Mouse (Mus musculus) right cerebral cortex, postnatal 36 days (tissue): ENCODE measurements at regions not wholly inside any gene's neighbourhood (a gene's known extent, or its start where the extent isn't known, plus 50 kb on each side); places are given as distances from the start of the nearest gene placed in this dataset.

Source experiments
- DNase-seq, 2 experiments: peaks; one replicate each; pipeline ENCODE4 v3.0.0; 2022; ENCODE audit warnings: low spot score in 2 of 2, mixed read lengths in 1 of 2

DNA sequence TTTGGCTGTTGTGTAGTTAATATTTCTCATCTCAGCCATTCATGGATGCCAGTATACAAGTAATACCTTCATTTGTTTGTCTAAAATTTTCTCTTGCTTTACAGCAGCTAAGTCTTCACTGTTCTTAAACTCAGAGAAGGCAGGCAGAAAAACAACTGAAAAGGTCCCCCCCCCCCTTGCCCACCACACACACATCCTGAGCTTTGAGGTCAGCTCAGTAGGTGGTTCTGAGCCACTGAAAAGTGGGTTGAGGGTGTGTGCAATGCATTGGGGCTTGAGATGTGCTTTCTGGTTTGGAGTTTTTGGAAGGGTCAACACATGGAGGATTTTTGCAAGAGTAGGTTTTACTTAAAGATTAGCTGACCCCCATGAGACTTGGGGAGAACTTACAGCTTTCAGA, 136.1 kb upstream of the Slco3a1 start:
- DNase-seq, result no peak

DNA sequence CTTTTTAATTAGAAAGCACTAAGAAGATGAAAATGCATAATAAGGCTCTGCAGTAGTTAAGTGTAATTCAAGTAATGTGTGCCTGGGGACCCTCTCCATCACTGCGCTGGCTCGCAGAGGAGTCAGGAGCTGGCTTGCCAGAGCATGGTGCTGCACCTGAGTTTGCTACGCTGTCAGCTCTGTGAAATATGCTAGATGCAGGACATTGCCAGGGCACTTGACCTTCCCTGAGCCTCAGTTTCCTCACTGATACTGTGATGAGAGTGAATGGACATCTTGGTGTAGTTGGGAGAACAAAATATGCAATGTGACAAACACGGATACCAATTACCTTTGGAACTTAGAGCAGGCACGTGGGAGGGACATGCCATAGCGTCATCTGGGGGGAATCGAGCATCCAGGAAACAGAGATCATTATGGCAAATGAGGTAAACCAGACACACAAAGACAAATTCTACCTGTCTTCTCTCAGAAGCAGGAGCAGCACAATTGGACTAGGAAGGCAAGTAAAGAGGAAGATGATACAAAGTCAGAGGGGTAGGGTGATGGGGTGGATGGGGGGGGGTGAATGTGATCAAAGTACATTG, 133.6 kb upstream of the Slco3a1 start:
- DNase-seq, result no peak

DNA sequence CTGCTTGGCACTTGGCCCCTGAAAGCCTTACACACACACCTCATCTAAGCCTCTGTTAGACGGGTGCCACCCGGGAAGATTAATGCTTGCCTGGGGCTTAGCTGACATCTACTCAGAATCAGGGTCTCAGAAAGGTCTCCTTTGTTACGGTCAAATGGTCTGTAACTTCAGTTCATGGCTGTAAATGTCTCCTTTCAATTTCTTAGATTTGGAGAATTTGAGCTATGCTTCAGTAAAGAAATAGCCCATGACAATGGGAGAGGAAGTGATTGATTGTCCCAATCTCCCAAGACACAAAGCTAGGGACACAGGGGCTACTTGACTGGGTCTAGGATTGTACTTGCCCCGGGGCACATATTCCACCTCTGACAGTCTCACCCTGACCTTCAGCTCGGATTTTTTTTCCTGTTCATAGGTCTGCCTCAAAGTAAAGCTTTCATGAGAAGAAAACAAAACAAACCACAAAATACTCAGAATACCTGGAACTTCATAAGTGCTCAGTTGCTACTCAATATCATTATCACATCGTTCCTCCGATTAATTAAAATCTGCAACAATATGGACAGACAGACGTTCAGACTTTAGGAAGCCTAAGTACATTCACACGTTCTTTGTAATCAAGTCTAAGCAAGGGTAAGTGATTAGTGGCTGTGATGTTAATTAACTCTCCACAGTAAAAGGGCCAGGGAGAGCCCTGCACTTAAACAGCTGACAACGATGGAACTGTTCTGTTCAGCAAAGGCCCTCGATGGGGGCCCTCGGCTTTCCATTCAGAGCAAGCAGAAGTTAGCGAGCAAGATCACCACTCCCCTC, 132.9 kb upstream of the Slco3a1 start:
- no peak for DNase-seq

DNA sequence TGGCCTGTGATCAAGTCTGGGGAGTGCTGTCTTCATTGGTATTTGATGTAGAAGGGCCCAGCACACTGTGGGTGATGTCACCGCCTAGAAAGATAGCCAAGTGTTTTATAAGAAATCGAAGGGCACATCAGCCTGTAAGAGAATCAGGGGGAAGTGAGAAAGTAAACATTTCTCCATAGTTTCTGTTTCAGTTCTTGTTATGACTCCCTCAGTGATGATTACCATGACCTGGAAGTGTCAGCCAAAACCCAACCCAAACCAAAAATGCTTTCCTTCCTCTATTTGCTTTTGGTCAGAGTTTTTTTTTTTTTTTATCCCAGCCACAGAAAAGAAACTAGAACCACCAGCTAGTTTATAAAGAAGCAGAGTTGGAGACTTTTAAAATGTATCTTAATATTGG, 129.4 kb upstream of the Slco3a1 start:
- no peak for DNase-seq

DNA sequence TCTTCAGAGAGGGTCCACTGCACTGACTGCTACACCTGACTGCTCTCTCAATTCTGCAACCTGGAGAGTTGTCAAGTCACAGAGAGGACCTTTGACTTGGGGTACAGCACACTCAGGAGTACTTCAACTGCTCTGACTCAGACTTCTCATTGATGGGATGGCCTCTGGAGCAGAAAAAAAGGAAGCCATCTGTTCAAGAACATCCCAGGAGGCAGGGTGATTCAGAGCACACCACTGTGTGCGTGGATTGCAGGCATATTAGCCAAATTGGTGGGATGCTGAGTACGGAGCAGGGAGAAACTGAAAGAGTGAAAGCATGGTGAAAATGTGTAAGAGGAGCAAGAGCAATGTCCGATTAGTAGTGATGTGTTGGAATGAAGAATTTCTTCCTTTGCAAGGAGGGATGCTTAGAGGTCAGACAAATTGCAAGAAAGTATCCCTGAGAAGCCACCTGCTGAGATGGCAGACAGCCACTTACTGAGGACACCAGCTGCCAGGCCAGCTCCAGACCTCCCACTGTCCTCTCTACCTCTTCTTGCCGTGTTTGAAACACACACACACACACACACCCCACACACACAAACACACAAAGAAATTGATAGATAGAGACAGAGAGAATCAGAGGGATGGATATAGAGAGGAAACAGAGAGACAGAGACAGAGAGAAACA, 119.2 kb upstream of the Slco3a1 start:
- DNase-seq, result no peak

DNA sequence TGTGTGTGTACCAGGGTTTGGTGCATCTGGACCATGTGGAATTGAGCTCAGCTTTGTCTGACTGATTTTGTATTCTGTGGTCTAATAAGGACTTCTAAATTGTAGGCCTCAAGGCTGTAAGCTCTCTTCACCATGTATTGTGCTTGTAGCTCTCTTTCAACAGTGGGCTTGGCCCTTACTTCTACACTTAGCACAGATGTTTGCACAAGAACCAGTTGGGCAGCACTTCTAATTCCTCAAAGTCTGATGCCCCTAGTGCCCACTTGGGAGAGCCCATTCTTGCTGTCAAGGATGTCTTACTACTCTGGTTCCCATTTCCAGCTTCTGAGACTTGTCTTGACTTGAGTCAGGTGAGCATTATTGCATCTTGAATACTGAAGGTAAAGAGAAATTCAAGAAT, 114.5 kb upstream of the Slco3a1 start:
- no peak for DNase-seq

DNA sequence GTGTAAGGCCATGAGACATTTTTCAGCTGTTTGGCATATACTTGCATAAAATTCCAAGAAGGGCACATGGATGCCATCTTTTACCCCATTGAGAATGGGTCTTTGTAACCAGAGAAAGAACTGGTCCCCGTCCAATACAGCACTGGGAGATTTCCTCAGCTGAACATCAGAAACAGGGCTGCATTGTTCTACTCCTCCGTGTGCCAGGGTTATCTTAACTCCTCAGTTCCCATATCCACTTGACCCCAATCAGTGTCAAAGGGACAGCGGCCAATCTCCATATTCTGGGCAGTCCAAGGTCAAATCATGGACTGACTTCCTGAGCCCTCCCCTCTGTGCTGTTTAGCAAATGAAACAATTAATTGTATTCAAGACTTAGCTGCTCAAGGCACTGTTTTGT, 112.5 kb upstream of the Slco3a1 start:
- no peak for DNase-seq

DNA sequence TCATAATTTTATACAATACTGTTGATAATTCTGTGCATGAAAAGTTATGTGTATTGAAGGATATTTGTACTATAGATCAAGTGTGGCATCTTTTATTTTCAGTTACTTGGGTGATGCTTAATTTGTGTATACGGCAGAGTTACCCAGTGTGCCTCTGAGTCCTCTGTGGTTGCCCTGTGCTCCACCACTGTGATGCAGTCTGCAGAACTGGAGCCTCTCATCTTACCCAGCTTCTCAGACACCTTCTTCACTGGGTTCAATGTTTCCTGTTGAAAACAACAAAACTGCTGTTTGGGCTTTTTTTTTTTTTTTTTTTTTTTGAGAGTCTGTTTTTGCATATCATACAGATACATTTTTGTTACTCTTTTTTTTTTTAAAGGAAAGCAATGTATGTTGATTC, 109.2 kb upstream of the Slco3a1 start:
- no peak for DNase-seq

DNA sequence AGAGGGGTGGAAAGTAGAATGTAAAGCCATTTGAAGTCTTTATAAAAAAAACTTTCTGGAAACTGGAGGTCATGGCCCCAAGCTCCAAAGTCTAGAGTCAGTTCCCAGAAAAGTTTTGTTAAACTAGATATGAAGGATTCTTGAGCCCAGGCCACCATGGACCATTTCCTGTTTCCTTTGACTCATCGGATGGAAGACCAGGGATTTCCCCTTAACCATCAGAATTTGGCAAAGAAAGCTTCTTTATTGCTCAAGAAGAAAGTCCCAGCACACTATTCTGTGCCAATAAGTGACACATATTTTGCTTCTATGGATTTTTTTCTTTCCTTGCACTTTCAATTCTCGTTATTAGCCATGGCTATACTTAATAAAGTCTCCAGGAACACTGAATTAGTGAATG, 92.7 kb upstream of the Slco3a1 start:
- no peak for DNase-seq

DNA sequence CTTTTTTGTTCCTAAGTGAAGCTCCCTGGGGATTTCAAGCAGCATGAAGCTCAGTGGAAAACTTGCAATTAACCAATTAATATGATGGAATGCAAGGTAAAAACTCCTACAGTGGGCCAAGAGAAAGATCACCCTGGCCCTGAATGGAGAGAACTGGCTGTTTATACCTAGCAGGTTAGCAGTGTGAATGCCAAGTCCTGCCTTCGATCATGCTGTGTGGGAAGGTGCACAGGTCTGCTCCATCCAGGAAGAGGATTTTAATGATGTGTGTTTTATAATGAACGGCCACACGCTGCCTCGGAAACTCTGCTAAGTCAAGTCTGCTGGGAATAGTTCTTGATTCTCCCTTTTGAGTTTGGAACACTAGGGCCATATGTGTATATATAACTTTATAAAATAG, 85.6 kb upstream of the Slco3a1 start:
- DNase-seq, result no peak

DNA sequence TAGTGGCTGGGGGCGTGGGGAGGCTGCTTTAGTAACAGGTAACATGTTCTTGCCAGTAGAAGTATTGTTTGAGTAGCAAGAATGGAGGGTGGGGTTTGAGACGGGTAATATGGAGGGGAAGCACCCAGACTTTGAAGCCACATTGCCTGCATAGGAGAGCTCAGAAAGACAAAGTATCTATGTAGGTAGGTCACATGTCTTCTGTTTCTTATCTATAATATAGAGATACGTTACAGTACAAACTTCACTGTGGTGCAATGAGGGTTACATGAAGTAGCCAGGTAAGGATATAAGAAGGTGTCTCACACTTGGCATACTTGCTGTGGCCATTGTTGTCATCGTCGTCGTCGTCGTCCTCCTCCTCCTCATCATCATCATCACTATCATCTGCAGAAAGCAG, 77.6 kb upstream of the Slco3a1 start:
- DNase-seq, result no peak

DNA sequence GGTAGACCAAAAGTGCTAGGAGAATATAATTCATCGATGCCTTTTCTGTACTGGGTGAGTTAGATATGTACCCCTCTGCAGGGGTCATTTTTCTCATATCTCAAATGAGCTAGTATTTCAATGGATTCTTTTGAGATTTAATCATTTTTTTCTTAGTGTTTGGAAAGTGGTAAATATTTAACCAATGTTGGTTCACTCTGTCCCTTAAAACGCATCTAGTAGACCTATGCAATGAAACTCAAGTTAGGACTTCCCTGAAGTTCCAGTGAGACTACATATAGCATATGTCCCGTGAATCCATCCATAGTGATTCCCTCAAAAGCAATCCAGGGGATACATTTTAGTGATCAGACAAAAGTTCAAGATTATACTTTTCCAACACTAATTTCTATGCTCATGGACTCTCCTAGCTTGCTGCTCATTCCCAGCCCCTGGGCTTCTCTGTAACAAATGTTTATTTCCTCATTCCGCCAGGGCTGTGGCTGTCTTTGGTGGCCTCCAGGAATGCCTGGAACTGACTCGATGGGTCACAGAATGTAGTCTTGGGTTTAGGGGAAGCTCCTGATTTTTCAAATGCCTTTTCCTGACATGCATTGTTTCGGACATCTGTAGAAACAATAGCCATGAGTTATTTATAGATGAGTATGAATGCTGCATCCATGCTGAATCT, 74.4 kb upstream of the Slco3a1 start:
- DNase-seq, result no peak
